Mouse (Mus musculus): ENCODE data around the gene Ptpru.
A peak's percentile ranks its signal among the peaks of the same experiment; 100 is the strongest.
"Not testable (repeated sequence)": the region's sequence is repeated elsewhere in the genome, so short reads cannot be mapped to it uniquely, and the experiment has no call there.

Gene Ptpru

GRCm38 (mm10) chr4:131833971-131834609 is 4.0 kb downstream of the Ptpru start:
- peak; percentile 41 for DNase-seq (ENCODE audit: low spot score)

DNA sequence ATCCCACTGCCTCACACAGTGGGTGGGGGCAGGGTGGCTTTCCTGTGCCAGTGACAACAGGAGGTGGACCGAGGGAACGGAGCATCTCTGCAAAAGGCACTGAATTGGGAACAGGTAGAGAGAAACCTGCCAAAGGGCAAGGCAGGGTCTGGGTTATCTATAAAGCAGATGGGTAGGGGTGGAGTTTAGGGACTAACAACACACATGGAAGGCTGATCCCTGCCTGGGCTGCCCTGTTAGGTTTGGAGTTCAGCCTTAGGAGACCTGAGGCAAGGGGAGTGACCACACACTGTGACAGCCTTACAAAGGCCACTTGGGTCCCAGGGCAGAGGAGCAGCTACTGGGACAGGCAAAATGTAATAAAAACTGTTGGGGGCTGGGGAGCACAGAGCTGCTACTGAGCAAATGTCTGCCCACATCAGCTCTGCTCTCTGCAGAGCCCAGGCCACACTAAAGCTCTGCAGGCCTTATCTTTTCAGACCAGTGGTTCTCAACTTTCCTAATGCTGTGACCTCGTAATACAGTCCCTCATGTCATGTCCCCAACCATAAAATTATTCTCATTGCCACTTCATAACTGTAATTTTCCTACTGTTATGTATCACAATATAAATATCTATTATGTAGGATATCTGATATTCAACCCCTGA is 5.2 kb downstream of the Ptpru start:
- DNase-seq (ENCODE audit: low spot score) = no peak

GRCm38 (mm10) chr4:131831546-131832045 is 6.5 kb downstream of the Ptpru start:
- no peak for DNase-seq (ENCODE audit: low spot score)

DNA sequence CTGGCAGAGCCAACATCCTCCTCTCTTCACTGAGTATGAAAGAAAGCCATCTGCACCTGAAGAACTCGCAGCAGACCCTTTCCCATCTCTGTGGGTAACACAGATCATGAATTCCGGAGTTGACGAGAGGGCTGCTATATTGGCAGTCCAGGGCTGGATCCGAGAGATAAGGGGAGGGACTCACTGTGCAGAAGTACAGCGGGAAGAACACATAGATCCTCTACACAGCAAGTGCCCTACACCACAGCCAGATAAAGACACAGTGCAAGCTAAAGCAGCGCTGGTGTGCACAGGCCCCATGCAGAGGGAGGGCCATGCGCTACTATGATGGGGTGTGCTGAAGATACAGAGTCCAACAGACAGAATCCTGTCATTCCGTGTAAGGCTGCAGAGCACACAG is 9.0 kb downstream of the Ptpru start:
- no peak for DNase-seq (ENCODE audit: low spot score)

DNA sequence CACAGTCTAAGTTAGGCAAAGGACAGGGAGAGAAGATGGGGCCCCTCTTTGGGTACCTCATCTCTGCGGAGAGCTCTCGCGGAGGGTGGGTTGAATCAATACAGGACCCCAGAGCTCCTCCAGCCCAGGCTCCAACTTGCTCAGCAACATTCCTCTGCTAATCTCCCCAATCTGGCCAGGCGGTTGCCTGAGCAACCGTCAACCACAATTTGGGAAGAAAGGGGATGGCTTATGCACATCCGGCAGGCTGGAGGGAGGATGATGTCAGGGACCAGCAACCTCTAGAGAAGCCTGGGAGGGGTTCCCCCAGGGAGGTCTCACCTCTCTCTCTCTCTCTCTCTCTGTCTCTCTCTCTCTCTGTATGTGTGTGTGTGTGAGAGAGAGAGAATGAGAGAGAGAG is 11.2 kb downstream of the Ptpru start:
- peak; percentile 47 for DNase-seq (ENCODE audit: low spot score)

- DNase-seq (ENCODE audit: low spot score) = peak; percentile 53
Measured at GRCm38 (mm10) chr4:131825830-131826229, 12.3 kb downstream of the Ptpru start.

DNA sequence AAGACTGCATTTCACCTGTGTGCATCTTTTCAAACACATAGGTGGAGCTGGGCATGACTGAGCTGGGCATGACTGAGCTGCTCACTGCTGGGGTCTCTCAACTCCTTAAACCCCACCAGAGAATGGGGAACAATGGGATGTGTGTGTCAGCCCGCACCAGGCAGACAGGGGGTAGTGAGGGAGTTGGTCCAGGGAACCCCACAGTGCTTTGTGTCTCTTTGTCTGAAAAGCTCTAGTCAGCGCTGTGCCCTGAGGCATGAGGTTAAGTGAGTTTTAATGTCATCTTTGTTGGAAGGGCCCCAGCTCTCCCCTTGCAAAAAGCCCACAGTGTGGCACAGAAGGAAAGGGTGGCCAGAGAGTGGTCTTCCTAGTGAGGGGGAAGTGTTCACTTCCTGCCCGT is 13.1 kb downstream of the Ptpru start:
- DNase-seq (ENCODE audit: low spot score) = no peak

- no peak for DNase-seq (ENCODE audit: low spot score)
Measured at GRCm38 (mm10) chr4:131822583-131822982, 15.5 kb downstream of the Ptpru start.

- DNase-seq (ENCODE audit: low spot score) = no peak
Measured at GRCm38 (mm10) chr4:131821161-131821731, 16.8 kb downstream of the Ptpru start.

DNA sequence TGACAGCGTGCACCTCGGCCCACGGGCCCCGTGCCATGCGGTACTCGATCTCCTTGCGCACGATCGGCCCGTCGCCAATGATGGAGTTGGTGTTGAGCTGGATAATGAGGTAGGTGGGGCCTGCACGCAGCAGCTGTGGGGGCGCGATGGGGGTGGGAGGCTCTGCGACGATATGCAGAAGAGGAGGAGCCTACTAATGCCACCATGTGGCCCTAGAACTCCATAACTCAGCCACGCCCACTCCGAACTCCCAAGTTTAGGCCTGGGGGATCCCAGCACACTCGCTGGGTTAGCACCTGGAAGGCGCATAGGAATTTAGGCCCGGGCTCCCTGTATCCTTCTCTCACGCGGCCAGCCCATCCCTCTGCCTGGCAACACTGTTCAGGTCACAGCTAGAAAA is 19.2 kb downstream of the Ptpru start:
- DNase-seq (ENCODE audit: low spot score) = no peak

DNA sequence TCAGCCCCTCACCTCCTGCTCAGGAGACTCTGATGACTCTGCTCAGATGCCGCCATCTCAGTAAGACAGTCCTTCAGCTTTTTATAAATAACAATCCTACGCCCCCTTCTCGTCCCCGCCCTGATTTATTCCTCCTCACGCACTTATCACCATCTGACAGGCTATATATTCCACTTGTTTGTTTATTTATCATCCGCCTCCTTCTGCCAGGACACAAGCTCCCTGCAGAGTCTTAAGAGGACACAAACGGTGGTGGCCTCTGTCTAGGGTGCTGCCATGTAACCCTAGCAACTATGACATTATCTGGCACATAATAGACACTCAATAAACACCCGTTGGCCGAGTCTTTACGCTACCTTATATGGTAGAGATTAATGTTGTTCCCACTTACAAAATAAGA is 22.3 kb downstream of the Ptpru start:
- DNase-seq (ENCODE audit: low spot score) = no peak

- DNase-seq (ENCODE audit: low spot score) = no peak
Measured at GRCm38 (mm10) chr4:131814869-131815268, 23.2 kb downstream of the Ptpru start.

DNA sequence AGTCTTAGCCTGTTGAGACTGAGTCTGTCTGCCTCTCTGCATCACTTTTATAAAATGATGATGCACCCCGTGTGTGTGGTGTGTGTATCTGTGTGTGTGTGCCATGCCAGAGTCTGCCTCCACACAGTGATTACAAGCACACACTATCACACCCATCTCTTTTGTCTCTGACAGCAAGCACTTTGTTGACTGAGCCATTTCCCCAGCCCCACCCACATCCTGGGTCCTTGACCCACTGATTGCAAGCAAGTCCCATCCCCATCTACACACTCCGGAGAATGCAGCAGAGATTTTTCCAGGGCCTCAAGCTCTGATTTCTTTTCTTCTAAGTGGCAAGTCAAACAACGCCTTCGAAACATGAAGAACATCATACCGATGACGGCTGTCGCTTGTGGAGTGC is 24.3 kb downstream of the Ptpru start:
- no peak for DNase-seq (ENCODE audit: low spot score)

- DNase-seq (ENCODE audit: low spot score) = no peak
Measured at GRCm38 (mm10) chr4:131812458-131812857, 25.6 kb downstream of the Ptpru start.

DNA sequence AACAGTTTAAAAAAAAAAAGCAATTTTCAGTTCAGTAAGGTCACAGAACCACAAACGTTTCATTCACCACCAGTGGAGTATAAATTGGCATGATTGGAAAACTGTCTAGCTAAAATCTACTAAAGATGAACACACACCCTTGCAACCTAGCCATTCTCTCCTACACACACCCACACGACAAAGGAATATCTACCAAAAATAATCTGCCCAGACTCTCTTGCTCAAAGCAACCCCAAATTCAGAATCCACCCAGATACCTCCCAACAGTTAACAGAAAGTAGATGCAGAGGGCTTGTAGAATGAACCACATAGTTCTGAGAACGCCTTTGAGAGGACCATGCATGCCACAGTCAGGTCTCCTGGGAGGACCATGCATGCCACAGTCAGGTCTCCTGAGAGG is 32.8 kb downstream of the Ptpru start:
- DNase-seq (ENCODE audit: low spot score) = no peak

- not testable (repeated sequence) for DNase-seq (ENCODE audit: low spot score)
Measured at GRCm38 (mm10) chr4:131804732-131805131, 33.4 kb downstream of the Ptpru start.

- DNase-seq (ENCODE audit: low spot score) = no peak
Measured at GRCm38 (mm10) chr4:131803846-131804245, 34.2 kb downstream of the Ptpru start.

GRCm38 (mm10) chr4:131798968-131799367 is 39.1 kb downstream of the Ptpru start:
- DNase-seq (ENCODE audit: low spot score) = no peak

GRCm38 (mm10) chr4:131797920-131798319 is 40.2 kb downstream of the Ptpru start:
- no peak for DNase-seq (ENCODE audit: low spot score)

DNA sequence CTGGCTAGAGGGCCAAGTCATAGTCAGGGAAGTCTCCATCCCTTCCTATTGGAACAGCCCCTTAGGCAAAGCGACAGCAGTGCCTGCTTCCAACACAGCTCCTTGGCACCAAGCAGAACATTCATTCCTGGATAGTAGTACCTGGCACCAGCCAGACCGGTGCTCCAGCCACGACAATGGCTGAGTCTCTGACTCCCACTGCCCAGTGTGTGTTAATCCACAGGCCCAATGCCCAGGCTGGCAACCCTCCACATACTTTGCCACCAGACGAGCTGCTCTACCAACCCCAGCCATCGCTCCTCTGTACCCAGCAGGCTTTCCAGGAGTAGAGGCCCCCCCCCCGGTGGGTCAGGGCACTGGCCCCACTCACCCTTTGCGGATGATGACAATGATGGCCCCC is 40.6 kb downstream of the Ptpru start:
- no peak for DNase-seq (ENCODE audit: low spot score)

DNA sequence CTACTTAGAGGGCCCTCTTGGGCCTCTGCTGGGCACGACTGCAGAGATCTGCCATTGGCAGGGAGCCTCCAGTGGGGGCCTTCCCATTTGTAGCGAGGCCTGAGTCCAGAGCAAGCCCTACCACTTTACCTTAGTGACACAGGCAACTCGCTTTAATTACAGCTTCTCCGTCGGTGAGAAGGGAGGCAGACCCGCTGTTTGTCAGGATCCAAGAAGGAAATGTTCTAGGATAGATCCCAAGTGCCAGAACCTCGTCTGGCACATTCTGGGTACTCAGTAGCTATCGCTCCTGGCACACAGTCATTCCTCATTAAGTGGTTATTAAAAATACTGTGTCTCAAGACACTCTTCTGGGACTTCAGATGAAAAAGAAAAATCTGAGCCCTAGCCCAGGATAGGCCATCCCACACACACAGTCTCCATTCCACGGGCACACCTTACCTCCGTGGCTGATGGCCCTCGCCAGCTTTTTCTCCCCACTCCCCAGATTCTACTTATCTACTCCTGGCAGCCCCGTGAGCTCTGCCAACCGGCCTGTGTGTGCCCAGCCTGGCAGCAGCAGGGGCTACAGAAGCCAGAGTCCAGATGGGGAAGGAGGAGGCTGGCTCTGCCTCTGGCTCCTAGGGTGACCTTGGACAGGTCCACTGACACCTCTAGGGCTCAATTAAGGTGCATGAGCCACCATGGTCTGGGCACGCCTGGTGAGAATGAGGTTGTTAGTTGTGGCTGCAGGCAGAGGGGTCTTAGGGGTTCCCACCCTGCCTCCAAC is 41.6 kb downstream of the Ptpru start:
- DNase-seq (ENCODE audit: low spot score) = no peak

DNA sequence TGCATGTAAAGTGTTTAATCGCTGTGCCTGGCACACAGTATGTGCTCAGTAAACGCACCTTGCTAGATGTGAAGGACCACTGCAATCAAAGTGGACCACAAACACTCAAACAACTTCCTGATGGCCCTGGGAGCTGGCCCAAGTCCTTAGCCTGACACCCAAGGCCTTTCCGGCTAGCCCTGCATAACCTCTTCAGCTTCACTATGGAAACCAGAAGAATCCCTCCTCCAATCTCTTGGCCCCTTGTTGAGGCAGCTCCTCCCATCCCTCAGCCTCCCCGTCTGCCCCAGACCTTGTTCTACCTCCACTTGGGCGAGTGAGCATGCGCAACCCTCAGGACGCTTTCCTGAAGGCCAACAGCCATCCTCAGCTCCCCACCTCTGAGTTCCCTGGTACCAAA is 51.3 kb downstream of the Ptpru start:
- DNase-seq (ENCODE audit: low spot score) = no peak

GRCm38 (mm10) chr4:131784034-131784433 is 54.1 kb downstream of the Ptpru start:
- peak; percentile 54 for DNase-seq (ENCODE audit: low spot score)

Data from urinary bladder, postnatal 14 days (tissue).